ENCODE assay signal across 11 mouse cellular contexts in genomic region chr11:31703173-31703572, GRCm38 (mm10). TPM values are rescaled to one million over a fixed set of nuclear protein-coding genes. Genes with fewer than 3 reads are reported as not detected.
DNase-seq lines count a peak whose midpoint lies in the region; ATAC-seq lines count a peak whose summit lies in the region.
"Had no signal": no experiment of that assay in that cellular context is flagged by ENCODE, and none has a peak within 500 bp of the region (broad histone marks: within the 10 kb centered on the region; RNA-seq: fewer than 3 reads in every experiment).

No protein-coding gene starts in this region.

- intact Hi-C loops in left cerebral cortex, postnatal 36 days (cut with DNase I) = no loop called here

- peak; percentile 91 for ATAC-seq in frontal cortex, adult (ENCODE audit: low TSS enrichment)
- ATAC-seq: inflammation-experienced regulatory T-cells, adult 6 months had no signal

- peak; percentile 32 to 51 for DNase-seq in kidney, postnatal 25 days
- no peak for DNase-seq in kidney, adult 11 months
- DNase-seq in brain, adult 2 months (ENCODE audit: low read depth, low spot score) = peak; percentile 90
- DNase-seq in left cerebral cortex, postnatal 36 days (ENCODE audit: low spot score in 2 of 2) = peak; percentile 58
- no peak for DNase-seq in cerebellum, postnatal 14 days
- no peak for DNase-seq in cerebellum, postnatal 25 days
- DNase-seq: cerebellum, adult 18-20 months; spleen, adult 18-20 months; thymus, postnatal 25 days had no signal

RNA-seq across cellular contexts. Expression of gene Bod1, which starts 31.5 kb away (rescaled TPM):
- 100 to 1,000 TPM in 1 of 2 experiments, 10 to 100 TPM in 1; 97.5 to 110 TPM for total RNA-seq in left cerebral cortex, postnatal 36 days (2021)

Comparison
In these comparisons a context has a peak if more than half of its experiments do, and no peak if none do; other contexts are left out.
1. DNase-seq: peak in kidney, postnatal 25 days (2 of 2), brain, adult 2 months (single experiment) and left cerebral cortex, postnatal 36 days (2 of 2); none in kidney, adult 11 months (single experiment), cerebellum, postnatal 14 days (0 of 2) and cerebellum, postnatal 25 days (0 of 2).